Mouse (Mus musculus) heart, embryonic 10.5 days (tissue): ENCODE measurements around the gene Gm20736. TPM values are rescaled to one million over a fixed set of nuclear protein-coding genes. Genes with fewer than 3 reads are reported as not detected.
"Not testable (repeated sequence)": the region's sequence is repeated elsewhere in the genome, so short reads cannot be mapped to it uniquely, and the experiment has no call there.

Experiments used
- DNase-seq: peaks from one replicate; pipeline ENCODE4 v3.0.0-alpha.2; 2017; ENCODE audit warnings: low spot score
- H3K27ac ChIP-seq: fragments of 300-500 bp; sonication (generic); 2 replicates; pipeline ENCODE4 v1.5.1; 2016; ENCODE audit warnings: mild to moderate bottlenecking
- H3K27me3 ChIP-seq: fragments of 300-500 bp; sonication (generic); 2 replicates; pipeline ENCODE4 v1.6.1; 2016; ENCODE audit warnings: mild to moderate bottlenecking; ENCODE audit not compliant: poor library complexity, insufficient read depth, severe bottlenecking
- H3K36me3 ChIP-seq: fragments of 300-500 bp; sonication (generic); 2 replicates; pipeline ENCODE4 v1.6.1; 2016; ENCODE audit warnings: mild to moderate bottlenecking, moderate library complexity
- H3K4me1 ChIP-seq: fragments of 300-500 bp; sonication (generic); 2 replicates; pipeline ENCODE4 v1.6.1; 2016; ENCODE audit warnings: mild to moderate bottlenecking
- H3K4me3 ChIP-seq: fragments of 300-500 bp; sonication (generic); 2 replicates; pipeline ENCODE4 v1.5.1; 2016; ENCODE audit warnings: mild to moderate bottlenecking, moderate library complexity
- H3K9me3 ChIP-seq: fragments of 300-500 bp; sonication (generic); 2 replicates; pipeline ENCODE4 v1.6.1; 2016; ENCODE audit warnings: mild to moderate bottlenecking, moderate library complexity
- WGBS: fragments of 180-500 bp; shearing (Covaris S2); methylation state at CpG from one replicate; pipeline ENCODE4 v1.1.7; 2016; 5-methylcytosine and 5-hydroxymethylcytosine counted together
- polyA plus RNA-seq: library from polyadenylated mRNA; unstranded; fragments of >200 nt; fragmentation: Nextera tagmentation; extraction: Ambion mirVana; gene quantifications from 2 replicates; pipeline ENCODE4 v1.2.1, GENCODE M21; 2016

Gm20736 gene
- not detected in 2 replicates for polyA plus RNA-seq

DNA sequence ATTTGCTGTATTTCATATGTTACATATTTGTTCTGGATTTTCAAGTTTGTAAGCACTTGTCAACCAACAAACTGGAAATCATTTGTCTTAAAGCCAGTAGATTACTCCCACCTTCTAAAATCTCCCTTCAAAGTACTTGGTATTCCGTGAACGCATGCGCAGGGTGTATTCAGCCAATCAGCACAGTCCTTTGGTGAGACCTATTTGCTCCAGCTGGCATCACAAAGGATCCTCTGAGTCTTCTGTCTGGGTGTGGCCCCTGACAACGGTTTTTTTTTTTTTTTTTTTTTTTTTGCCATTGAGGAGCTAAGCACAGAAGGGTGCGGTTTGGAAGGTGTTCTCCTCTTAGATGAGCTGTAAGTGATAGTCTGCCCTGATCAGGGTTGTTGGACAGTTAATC is at the start of gene Gm20736:
TSS of gene Gm20736 (plus strand) at position 301 of the 400 bp plus-strand sequence.
- no CpG with 5 or more reads among the region's 5 CpGs for WGBS
- not testable (repeated sequence) for H3K4me3 ChIP-seq, H3K36me3 ChIP-seq, DNase-seq, H3K4me1 ChIP-seq, H3K27ac ChIP-seq, H3K27me3 ChIP-seq, H3K9me3 ChIP-seq

Other genes with a start within 250 kb of the Gm20736 start
- gene Gm20924, start 170.2 kb upstream of the Gm20736 start, polyA plus RNA-seq, result not detected in 2 replicates